Mouse (Mus musculus) heart, adult 9 months (tissue): Measurements from ENCODE around the gene Ndufb8.

Source experiments
- DNase-seq, 2 experiments: peaks; one replicate each; pipeline ENCODE4 v3.0.0; 2022; ENCODE audit warnings: low spot score in 2 of 2

The Ndufb8 gene

GRCm38 (mm10) chr19:44554861-44555590, at the start of gene Ndufb8:
Gene Ndufb8, minus strand, starts transcription at chr19:44555440.
- peak; percentile 93 for DNase-seq

DNA sequence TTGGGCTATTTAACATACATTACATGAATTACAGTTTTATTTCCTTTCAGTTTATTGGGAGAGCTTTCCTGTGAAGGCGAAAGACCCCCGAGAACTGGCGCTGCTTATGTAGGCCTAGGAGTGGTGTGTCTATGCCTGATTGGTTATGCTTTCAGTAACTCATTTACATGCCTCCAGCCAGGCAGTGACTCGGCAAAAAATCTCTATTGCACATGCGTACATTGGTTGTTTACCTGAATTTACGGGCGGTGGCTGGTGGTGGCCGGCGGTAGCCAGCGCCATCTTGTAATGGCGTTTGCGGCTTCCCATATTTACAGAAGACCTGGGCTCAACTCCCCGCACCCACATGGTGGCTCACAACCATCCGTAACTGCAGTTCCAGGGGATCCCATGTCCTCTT, 38.9 kb upstream of the Ndufb8 start:
- no peak for DNase-seq

DNA sequence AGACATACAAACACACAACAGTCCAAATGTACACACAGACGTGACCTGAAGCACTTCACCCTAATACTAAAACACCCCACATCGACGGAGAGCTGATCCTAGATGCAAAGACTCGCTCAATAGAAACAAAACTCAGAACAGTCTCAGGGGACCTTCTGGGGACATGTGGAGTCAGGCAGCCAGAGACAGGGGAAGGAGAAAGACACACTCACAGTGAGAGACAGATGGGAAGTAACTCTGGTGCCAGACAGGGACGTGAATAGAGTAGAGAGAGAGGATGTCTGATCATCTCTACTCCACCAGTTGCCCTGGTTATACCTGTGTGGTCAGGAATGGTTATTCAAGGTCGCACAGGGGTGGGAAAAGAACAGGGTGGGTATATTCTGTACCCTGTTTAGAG, 36.4 kb upstream of the Ndufb8 start:
- no peak for DNase-seq

- DNase-seq: no peak
These were observed 35.8 kb upstream of the Ndufb8 start for GRCm38 (mm10) chr19:44590992-44591391.

DNA sequence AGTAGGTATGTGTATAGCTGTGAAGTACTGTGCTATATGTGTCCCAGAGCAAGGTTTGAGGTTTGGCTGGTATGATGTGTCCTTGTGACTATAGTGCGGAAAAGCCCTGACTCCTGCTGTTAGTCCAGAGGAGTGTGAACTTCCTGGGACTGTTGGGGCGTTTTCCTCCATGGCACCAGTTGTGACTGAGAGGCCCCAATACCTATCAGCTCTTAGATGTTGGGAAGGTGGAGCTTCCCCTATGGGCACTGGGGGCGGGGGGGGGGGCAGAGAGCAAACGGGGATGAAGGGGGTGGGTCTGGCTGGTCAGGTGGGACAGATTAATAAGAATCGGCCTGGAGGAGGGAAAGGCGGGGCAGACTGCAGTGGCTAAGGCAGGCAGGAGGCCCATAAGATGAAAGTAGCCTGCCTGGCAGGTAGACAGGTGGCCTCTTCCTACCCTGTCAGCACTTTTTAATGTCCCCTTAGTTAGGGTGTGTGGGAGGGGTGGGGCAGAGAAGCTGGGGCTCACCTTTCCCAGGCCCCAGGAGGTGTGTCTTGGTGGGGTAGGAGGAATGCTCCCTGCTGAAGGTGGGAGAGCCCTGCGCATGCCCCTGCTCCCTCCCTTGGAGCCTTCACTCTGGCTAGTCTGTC, 34.5 kb upstream of the Ndufb8 start:
- DNase-seq: no peak

DNA sequence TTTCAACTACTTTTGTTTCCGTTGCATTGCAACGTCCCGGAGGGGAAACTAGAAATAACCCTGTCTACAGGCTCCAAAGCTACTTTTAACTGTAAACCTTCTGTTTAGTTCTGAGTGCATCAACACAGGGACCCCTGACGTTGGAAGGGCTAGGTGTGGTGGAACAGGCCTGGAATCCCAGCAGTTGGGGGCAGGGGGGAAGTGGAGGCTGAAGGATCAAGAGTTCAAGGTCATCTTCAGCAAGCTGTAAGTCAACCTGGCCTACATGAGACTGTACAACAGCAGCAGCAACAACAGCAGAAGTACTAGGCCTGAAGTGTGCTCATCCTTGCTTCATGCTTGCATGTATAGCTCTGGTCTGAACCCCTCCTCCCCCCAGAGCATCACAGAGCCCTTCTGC, 32.8 kb upstream of the Ndufb8 start:
- no peak for DNase-seq

DNA sequence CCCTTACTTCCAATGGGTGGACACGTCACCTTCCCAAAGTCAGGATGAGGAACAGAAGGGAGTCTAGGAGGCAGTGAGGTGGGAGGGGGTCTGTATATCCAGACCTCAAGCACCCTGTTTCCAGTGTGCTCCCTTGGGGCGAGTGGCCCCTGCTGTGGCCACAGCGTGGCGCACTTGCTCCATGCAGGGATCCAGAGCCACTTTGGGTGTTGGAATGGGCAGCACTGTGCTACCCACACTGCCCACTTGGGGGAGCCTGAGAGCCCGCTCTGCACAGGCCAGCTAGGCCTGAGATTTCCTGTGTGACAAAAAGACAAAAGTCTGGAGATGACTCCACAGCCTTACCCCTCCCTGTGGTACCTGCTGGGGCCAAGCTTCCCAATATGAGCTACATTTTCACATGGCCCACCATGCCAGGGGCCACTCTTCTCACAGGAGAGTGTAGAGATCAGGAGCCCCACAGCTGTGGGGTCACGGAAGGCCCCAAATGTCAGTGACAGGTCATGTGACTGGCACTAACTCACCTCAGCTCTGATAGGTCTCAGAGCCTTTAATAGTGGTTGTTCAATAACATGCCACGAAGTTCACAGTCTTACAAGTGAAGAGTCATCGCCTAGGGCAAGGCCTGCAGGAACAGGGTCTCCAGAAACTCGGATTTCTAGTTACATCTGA, 27.5 kb upstream of the Ndufb8 start:
- peak; percentile 73 to 87 for DNase-seq

DNA sequence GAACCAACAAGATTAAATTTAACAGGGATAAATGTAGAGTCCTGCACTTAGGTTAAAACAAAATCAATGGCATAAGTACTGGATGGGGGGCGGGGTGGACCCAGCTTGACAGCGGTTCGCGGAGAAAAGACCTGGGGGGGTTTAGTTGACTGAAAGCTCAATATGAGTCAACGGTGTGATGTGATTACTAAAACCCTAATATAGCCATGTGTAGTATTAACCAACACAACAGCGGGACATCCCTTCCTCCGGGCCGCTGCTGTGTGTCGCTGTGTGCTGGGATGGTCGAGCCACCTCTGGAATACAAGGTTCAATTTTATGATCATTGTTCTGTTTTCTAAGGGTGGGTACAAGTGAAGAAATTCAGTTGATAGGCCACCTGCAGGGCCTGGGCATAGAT, 26.9 kb upstream of the Ndufb8 start:
- DNase-seq: no peak

DNA sequence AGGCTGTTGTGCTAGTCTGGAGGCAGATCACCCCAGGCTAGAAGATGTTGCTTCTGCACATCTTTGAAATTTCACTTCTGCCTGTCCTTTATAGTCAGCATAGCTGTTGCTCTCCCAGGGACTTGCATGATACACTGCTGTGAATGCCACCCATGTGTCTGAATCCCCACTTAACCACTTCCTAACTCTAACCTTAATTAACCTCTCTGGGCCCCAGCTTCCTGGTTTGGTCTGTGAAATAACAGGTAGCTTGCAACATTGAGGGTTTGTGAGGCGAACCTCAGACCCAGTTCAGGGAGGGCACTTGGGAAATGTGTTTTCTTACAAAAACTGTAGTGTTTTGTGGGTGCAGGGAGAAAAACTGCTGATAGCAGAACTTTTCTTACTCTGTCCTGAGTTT, 22.8 kb upstream of the Ndufb8 start:
- no peak for DNase-seq

GRCm38 (mm10) chr19:44576275-44576674, 21.0 kb upstream of the Ndufb8 start:
- DNase-seq: no peak

GRCm38 (mm10) chr19:44567763-44568162, 12.5 kb upstream of the Ndufb8 start:
- DNase-seq: no peak

DNA sequence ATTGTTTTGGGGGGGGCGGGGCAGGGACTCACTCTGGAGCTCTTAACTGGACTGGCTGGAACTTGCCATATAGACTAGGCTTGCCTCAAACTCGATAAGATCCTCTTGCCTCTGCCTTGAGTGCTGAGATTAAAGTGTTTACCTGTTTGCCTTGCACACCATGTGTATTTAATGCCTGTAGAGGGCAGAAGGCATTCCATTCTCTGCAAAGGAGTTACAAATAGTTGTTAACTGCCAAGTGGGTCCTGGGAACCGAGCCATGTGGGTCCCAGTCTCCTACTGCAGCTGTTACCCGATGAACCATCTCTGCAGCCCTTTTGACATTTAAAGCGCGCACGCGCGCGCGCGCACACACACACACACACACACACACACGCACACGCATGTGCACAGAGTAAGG, 8.8 kb upstream of the Ndufb8 start:
- DNase-seq: no peak

DNA sequence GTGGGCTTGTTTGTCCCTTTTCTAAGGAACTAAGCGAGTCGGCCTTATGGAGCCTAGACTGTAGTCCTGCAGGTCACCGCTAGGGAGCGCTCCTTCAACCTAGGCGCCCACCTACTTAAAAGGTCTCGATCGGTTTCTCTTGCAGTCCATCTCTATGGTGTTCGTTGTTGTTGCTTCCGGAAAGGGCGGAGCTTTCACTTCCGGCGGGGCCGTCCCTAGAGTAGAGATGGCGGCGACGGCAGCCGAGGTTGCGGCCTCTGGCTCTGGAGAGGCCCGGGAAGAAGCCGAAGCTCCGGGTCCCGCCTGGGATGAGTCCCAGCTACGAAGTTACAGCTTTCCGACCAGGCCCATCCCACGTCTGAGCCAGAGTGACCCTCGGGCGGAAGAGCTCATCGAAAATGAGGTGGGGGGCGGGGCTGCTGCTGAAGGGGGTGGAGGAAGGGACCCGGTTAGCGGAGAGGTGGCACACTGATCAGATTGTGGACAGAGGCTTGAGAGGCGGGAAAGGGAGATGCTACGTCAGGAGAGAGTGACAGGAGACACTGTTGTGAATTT, 7.5 kb upstream of the Ndufb8 start, which contains the start of gene Hif1an:
Gene Hif1an (plus strand): TSS at position 199 of the 555 bp plus-strand sequence.
- DNase-seq: peak; percentile 95 to 97

DNA sequence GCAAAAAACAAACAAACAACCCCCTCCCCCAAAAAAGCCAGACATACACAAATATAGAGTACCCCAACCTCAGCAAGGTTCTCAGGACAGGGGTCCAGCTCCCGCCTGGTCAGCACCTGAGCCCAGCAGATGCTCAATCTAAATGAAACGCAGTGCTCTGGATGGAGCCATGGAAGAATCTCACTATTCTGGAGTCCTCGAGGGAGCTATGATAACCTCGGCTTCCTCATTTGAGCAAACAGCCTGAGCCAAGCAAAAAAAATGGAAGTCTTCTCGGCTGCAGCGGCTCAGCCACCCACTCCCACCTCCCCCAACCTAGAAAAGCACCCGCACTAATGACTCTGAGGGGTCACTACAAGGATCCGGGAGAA, 765 bp downstream of the Ndufb8 start:
- DNase-seq: no peak

- DNase-seq: no peak
These were observed 2.0 kb downstream of the Ndufb8 start for GRCm38 (mm10) chr19:44553286-44553685.

DNA sequence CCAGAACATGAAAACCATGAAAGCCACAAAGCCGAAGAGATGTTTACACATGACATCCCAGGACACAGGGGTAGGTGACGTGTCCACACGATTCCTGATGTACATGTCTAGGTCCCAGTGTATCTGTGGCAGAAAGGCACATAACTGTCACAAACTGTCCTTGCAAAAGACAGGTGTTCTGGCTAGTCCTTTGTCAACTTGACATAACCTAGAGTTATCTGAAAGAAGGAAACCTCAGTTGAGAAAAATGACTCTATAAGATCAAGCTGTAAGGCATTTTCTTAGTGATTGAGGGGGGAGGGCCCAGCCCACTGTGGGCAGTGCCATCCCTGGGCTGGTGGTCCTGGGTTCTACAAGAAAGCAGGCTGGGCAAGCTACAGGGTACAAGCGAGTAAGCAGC, 2.5 kb downstream of the Ndufb8 start, which contains the start of gene Gm20538:
Gene Gm20538 (minus strand): TSS at position 101 of the 400 bp plus-strand sequence.
- no peak for DNase-seq

DNA sequence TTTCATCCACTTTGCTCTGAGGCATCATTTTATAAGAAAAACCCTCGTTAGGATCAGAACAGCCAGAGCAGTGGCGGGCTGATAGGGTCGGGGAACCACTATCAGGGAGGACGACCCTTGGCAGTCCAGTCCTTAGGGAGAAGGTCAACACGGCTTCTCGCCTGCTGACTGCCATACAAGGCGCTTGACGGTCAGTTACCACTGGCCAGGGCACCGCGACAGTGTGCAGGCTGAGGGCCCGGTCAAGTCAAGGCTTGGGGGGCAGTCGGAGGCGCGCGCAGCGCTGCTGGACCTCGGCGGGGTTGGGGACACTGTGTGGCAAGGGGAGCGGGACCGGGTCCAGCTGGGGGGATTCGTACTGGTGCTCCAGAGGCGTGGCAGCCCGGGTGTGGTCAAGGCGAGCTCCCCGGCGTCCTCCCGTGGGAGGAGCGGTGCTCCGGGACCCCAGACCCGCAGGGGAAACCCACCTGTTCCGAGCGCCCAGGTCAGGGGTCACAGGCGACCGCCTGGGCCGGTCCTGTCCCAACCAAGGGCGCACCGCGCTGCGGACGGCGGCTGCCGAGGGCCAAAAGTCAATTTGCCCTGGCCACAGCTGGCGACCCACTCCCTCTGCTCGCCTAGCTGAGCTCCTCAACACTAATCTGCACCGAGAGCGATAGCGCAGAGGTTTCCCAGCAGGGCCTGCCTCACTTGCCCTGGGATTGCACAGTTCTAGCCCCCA, 9.8 kb downstream of the Ndufb8 start, which contains the start of gene Sec31b:
Gene Sec31b (minus strand): TSS at position 544 of the 721 bp plus-strand sequence.
- DNase-seq: peak; percentile 58 to 67

- peak; percentile 21 to 65 for DNase-seq
These were observed 10.5 kb downstream of the Ndufb8 start for GRCm38 (mm10) chr19:44544775-44545174.

DNA sequence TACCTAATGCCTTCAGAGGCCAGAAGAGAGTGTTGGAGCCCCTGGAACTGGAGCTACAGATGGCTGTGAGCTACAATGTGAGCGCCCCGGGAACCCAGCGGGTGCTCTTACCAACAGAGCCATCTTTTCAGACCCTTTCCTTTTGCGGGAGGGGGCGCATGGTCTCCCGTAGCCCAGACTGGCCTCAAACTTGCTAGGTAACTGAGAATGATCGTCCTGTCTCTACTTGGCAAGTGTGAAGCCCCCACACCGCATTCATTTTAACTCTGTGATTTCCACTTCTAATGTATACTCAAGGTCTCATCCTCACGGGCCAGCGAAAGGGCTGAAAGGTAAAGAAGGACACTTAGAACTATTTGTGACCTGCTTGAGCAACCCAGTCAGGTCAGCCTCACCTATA, 10.9 kb downstream of the Ndufb8 start:
- no peak for DNase-seq

DNA sequence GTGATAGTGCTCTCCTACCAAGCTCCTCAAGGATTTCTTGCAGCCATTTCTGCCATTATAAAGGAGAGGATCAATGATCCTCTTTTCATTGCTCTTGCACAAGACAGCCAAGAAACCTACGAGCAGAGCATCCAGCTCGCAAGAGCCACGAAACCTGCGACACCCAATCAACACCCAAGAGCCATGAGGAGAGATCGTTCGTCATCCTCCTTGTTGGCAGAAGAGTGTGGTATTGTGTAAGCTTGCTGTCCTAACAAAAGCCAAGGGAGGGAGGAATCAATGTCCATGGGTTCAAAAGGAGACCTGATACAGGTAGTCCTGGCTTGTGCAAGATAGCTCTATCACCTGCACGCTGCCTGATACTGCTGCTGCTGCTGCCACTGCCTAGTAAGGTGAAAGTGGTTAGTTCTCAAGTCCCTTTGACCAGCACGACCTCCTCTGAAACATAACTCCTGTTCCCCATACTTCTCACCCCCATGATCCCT, 12.5 kb downstream of the Ndufb8 start:
- no peak for DNase-seq

- DNase-seq: no peak
These were observed 17.8 kb downstream of the Ndufb8 start for GRCm38 (mm10) chr19:44537416-44537815.

DNA sequence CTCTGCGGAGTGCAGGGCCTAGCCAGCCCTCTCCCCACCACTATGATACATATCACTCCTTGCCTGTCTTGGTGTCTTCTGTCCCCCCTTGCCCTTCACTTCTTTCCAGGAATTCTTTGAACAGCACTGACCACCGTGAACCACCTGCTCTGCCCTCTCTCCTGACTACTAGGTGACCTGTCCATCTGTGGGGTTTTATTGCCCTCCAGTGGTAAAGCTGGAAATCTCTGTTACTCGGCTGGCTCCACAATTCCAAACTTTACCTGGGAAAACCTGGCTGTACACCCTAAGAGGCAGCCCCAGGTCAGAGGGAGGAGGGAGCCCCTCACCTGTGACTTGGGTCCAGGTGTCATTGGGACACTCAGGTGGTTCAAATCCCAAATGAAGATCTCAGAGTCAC, 19.9 kb downstream of the Ndufb8 start:
- no peak for DNase-seq
